Mouse (Mus musculus) kidney, postnatal 25 days (tissue): ENCODE data around the gene Hivep3.

ENCODE experiments used
- DNase-seq, 2 experiments: peaks; one replicate each; pipeline ENCODE4 v3.0.0; 2021; ENCODE audit warnings: mixed read lengths in 2 of 2

Gene Hivep3

GRCm38 (mm10) chr4:119816620-119817356 is 83.2 kb downstream of the Hivep3 start:
- peak; percentile 58 to 59 for DNase-seq

GRCm38 (mm10) chr4:119825956-119826355 is 92.4 kb downstream of the Hivep3 start:
- no peak for DNase-seq

- DNase-seq: no peak
These were observed 94.8 kb downstream of the Hivep3 start for GRCm38 (mm10) chr4:119828386-119828785.

- no peak for DNase-seq
These were observed 95.4 kb downstream of the Hivep3 start for GRCm38 (mm10) chr4:119828996-119829395.

- DNase-seq: no peak
These were observed 99.7 kb downstream of the Hivep3 start for GRCm38 (mm10) chr4:119833333-119833732.

- no peak for DNase-seq
These were observed 100.3 kb downstream of the Hivep3 start for GRCm38 (mm10) chr4:119833884-119834283.

GRCm38 (mm10) chr4:119836181-119836580 is 102.6 kb downstream of the Hivep3 start:
- DNase-seq: no peak

GRCm38 (mm10) chr4:119837505-119838065 is 104.0 kb downstream of the Hivep3 start:
- DNase-seq: no peak

GRCm38 (mm10) chr4:119838308-119838707 is 104.7 kb downstream of the Hivep3 start:
- no peak for DNase-seq

- DNase-seq: no peak
These were observed 109.7 kb downstream of the Hivep3 start for GRCm38 (mm10) chr4:119843294-119843693.

GRCm38 (mm10) chr4:119844267-119844666 is 110.7 kb downstream of the Hivep3 start:
- DNase-seq: no peak

GRCm38 (mm10) chr4:119845596-119846161 is 112.1 kb downstream of the Hivep3 start:
- DNase-seq: no peak

- peak; percentile 54 to 75 for DNase-seq
These were observed 118.9 kb downstream of the Hivep3 start for GRCm38 (mm10) chr4:119852483-119852882.

- no peak for DNase-seq
These were observed 120.9 kb downstream of the Hivep3 start for GRCm38 (mm10) chr4:119854307-119855144.

- DNase-seq: no peak
These were observed 125.9 kb downstream of the Hivep3 start for GRCm38 (mm10) chr4:119859454-119859853.

- DNase-seq: no peak
These were observed 127.4 kb downstream of the Hivep3 start for GRCm38 (mm10) chr4:119861001-119861400.

GRCm38 (mm10) chr4:119865827-119866455 is 132.4 kb downstream of the Hivep3 start:
- DNase-seq: peak in 1 of 2 experiments; percentile 6

- DNase-seq: no peak
These were observed 133.5 kb downstream of the Hivep3 start for GRCm38 (mm10) chr4:119867132-119867531.

- DNase-seq: peak; percentile 45 to 50
These were observed 136.8 kb downstream of the Hivep3 start for GRCm38 (mm10) chr4:119870411-119870810.

- DNase-seq: no peak
These were observed 137.9 kb downstream of the Hivep3 start for GRCm38 (mm10) chr4:119871441-119871840.

- no peak for DNase-seq
These were observed 138.4 kb downstream of the Hivep3 start for GRCm38 (mm10) chr4:119871861-119872582.

- DNase-seq: no peak
These were observed 140.4 kb downstream of the Hivep3 start for GRCm38 (mm10) chr4:119873935-119874334.
